Mouse (Mus musculus): Measurements from ENCODE around the gene Eps8. TPM values are rescaled to one million over a fixed set of nuclear protein-coding genes. Genes with fewer than 3 reads are reported as not detected.

The Eps8 gene
- total RNA-seq (2012; rRNA removed) (0.08 TPM in 1 of 2 replicates, not detected in the other), polyA plus RNA-seq (2012; ENCODE audit: insufficient read depth in 1 of 2, insufficient read length in 2 of 2, low read depth in 1 of 2, low replicate concordance in 2 of 2, missing spikeins in 1 of 2) (under 1 TPM in 1 of 2 experiments, not detected in 1; 0.15 TPM)

DNA sequence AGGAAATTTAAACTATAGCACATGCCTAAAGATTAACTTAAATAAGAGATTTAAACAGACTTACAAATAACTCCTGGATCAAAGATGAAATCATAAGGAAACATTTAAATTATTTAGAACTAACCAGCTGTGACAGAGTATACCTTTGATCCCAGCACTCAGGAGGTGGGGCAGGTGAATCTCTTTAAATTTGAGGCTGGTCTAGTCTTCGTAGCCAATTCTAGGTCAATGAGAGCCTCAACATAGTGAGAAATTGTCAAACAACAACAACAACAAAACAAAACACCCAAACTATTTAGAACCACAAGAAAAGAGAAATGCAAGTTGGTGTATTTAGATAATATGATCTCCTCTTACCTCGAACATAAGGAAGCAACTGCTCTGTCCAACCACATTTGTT is at the start of gene Eps8:
TSS of gene Eps8 (minus strand) at position 101 of the 400 bp plus-strand sequence.
- no peaks in the 10 kb centered on the region for H3K79me2 ChIP-seq (ENCODE audit: control insufficient read depth, insufficient read depth, low read length, poor library complexity)
- DNase-seq (ENCODE audit: low read depth, low spot score), result no peak
- TF ChIP-seq NELFE (IDR thresholded peaks at IDR 0.05; ENCODE audit: low read depth, low read length) (no peak), SIN3A (IDR thresholded peaks at IDR 0.05; ENCODE audit: low read length) (no peak), ETS1 (IDR thresholded peaks at IDR 0.05; ENCODE audit: low read depth, low read length) (no peak), UBTF (IDR thresholded peaks at IDR 0.05; ENCODE audit: borderline replicate concordance, insufficient read depth, low read depth, low read length) (no peak), TCF12 (IDR thresholded peaks at IDR 0.05; ENCODE audit: low read depth, low read length) (no peak), ELF1 (IDR thresholded peaks at IDR 0.05; ENCODE audit: low read depth, low read length) (no peak), GATA1 (IDR thresholded peaks at IDR 0.05; ENCODE audit: low read depth, low read length) (no peak), MAX (IDR thresholded peaks at IDR 0.05; ENCODE audit: low read length) (no peak), CHD1 (IDR thresholded peaks at IDR 0.05; ENCODE audit: low read depth, low read length) (no peak), MYC (IDR thresholded peaks at IDR 0.05; ENCODE audit: low read depth, low read length) (no peak), POLR2A (IDR thresholded peaks at IDR 0.05; ENCODE audit: control insufficient read depth in 1 of 2, insufficient read depth in 1 of 2, low read depth in 1 of 2, low read length in 2 of 2, poor library complexity in 1 of 2) (no peak), SMC3 (IDR thresholded peaks at IDR 0.05; ENCODE audit: low read depth, low read length) (no peak), GABPA (IDR thresholded peaks at IDR 0.05; ENCODE audit: low read depth, low read length) (no peak), TAL1 (IDR thresholded peaks at IDR 0.05; ENCODE audit: low read length) (no peak), CHD2 (IDR thresholded peaks at IDR 0.05; ENCODE audit: low read length) (no peak), KAT2A (conservative IDR thresholded peaks at IDR 0.05; ENCODE audit: low read depth, low read length) (no peak), USF1 (IDR thresholded peaks at IDR 0.05; ENCODE audit: low read depth, low read length) (no peak), POLR2AphosphoS5 (IDR thresholded peaks at IDR 0.05; ENCODE audit: borderline replicate concordance, low read depth, low read length) (no peak)
- H3K4me3 ChIP-seq (ENCODE audit: control insufficient read depth in 1 of 2, insufficient read depth in 1 of 2, low read depth in 2 of 2, low read length in 2 of 2), result no peak within 1 kb of the TSS
- H3K36me3 ChIP-seq (ENCODE audit: control insufficient read depth in 1 of 2, insufficient read depth in 2 of 2, low read length in 2 of 2), result no peaks in the 10 kb centered on the region
- no peaks in the 10 kb centered on the region for H3K27me3 ChIP-seq (ENCODE audit: control insufficient read depth in 1 of 2, insufficient read depth in 2 of 2, low read length in 2 of 2)
- no peak within 1 kb of the TSS for H3K27ac ChIP-seq (ENCODE audit: control insufficient read depth, low read depth, low read length)
- no peaks in the 10 kb centered on the region for H3K4me1 ChIP-seq (ENCODE audit: control insufficient read depth in 1 of 2, insufficient read depth in 2 of 2, low read length in 2 of 2)
- no peak within 1 kb of the TSS for H3K9ac ChIP-seq (ENCODE audit: control insufficient read depth, low read depth, low read length, poor library complexity, severe bottlenecking)
- no peaks in the 10 kb centered on the region for H3K9me3 ChIP-seq (replicated peaks; ENCODE audit: insufficient read depth, low read length)

DNA sequence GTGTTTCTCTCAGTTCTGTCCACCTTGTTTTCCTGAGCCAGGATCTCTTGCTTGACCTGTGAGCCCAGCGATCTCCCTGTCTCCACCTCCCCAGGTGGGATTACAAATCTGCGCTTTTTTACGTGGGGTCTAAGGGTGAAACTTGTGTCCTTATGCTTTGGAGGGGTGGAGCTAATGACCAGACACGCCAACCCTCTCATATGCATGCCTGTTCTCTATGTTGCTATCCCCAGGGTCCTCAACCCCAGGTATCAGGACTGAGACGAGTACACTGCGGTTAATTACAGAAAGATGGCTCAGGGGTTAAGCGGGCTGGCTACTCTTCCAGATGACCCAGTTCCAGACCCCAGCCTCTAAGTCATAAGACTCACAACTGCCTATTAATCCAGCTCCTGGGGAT is 48.8 kb upstream of the Eps8 start:
- Histone ChIP-seq H3K27ac (ENCODE audit: control insufficient read depth, low read depth, low read length) (no peak overlapping the region), H3K79me2 (ENCODE audit: control insufficient read depth, insufficient read depth, low read length, poor library complexity) (no peaks in the 10 kb centered on the region), H3K4me3 (ENCODE audit: control insufficient read depth in 1 of 2, insufficient read depth in 1 of 2, low read depth in 2 of 2, low read length in 2 of 2) (no peak overlapping the region), H3K27me3 (ENCODE audit: control insufficient read depth in 1 of 2, insufficient read depth in 2 of 2, low read length in 2 of 2) (no peaks in the 10 kb centered on the region), H3K9me3 (replicated peaks; ENCODE audit: insufficient read depth, low read length) (no peaks in the 10 kb centered on the region), H3K4me1 (ENCODE audit: control insufficient read depth in 1 of 2, insufficient read depth in 2 of 2, low read length in 2 of 2) (no peaks in the 10 kb centered on the region), H3K36me3 (ENCODE audit: control insufficient read depth in 1 of 2, insufficient read depth in 2 of 2, low read length in 2 of 2) (no peaks in the 10 kb centered on the region), H3K9ac (ENCODE audit: control insufficient read depth, low read depth, low read length, poor library complexity, severe bottlenecking) (no peak overlapping the region)
- DNase-seq (ENCODE audit: low read depth, low spot score), result no peak
- no peak for TF ChIP-seq SMC3 (IDR thresholded peaks at IDR 0.05; ENCODE audit: low read depth, low read length)
- no peak for TF ChIP-seq NELFE (IDR thresholded peaks at IDR 0.05; ENCODE audit: low read depth, low read length)
- no peak for TF ChIP-seq UBTF (IDR thresholded peaks at IDR 0.05; ENCODE audit: borderline replicate concordance, insufficient read depth, low read depth, low read length)
- no peak for TF ChIP-seq GABPA (IDR thresholded peaks at IDR 0.05; ENCODE audit: low read depth, low read length)
- TF ChIP-seq MAX (IDR thresholded peaks at IDR 0.05; ENCODE audit: low read length), result no peak
- TF ChIP-seq MYC (IDR thresholded peaks at IDR 0.05; ENCODE audit: low read depth, low read length), result no peak
- no peak for TF ChIP-seq NRF1 (IDR thresholded peaks at IDR 0.05; ENCODE audit: insufficient read depth, low read depth, low read length, poor library complexity, severe bottlenecking)
- no peak for TF ChIP-seq BHLHE40 (IDR thresholded peaks at IDR 0.05; ENCODE audit: borderline replicate concordance, low read depth, low read length)
- TF ChIP-seq TCF12 (IDR thresholded peaks at IDR 0.05; ENCODE audit: low read depth, low read length), result no peak
- no peak for TF ChIP-seq MEF2A (IDR thresholded peaks at IDR 0.05; ENCODE audit: extremely low read depth, insufficient replicate concordance, low read depth, low read length, poor library complexity, severe bottlenecking)
- no peak for TF ChIP-seq ZKSCAN1 (IDR thresholded peaks at IDR 0.05; ENCODE audit: low read depth, low read length)
- no peak for TF ChIP-seq CTCF (IDR thresholded peaks at IDR 0.05 in 2 of 3, conservative IDR thresholded peaks at IDR 0.05 in 1 of 3; ENCODE audit: control insufficient read depth in 1 of 3, insufficient read depth in 1 of 3, low read depth in 2 of 3, low read length in 3 of 3, poor library complexity in 1 of 3, severe bottlenecking in 1 of 3)
- no peak for TF ChIP-seq CHD1 (IDR thresholded peaks at IDR 0.05; ENCODE audit: low read depth, low read length)
- no peak for TF ChIP-seq USF1 (IDR thresholded peaks at IDR 0.05; ENCODE audit: low read depth, low read length)
